Mouse (Mus musculus) adrenal gland, postnatal 14 days (tissue): ENCODE measurements around the gene Vmn1r19. TPM values are rescaled to one million over a fixed set of nuclear protein-coding genes. Genes with fewer than 3 reads are reported as not detected.
"Not testable (repeated sequence)": the region's sequence is repeated elsewhere in the genome, so short reads cannot be mapped to it uniquely, and the experiment has no call there.

ENCODE experiments used
- DNase-seq: peaks from one replicate; pipeline ENCODE4 v3.0.0; 2021; ENCODE audit warnings: mixed read lengths
- long read RNA-seq, 2 experiments: library from polyadenylated mRNA; stranded (forward); transcript quantifications; one replicate each; pipeline ENCODE4 v2.0.0; 2021
- total RNA-seq: library from RNA; stranded (reverse); gene quantifications from 2 replicates; pipeline ENCODE4 v1.2.3, GENCODE M21; 2021

Gene Vmn1r19
- total RNA-seq = not detected in 2 replicates
- long read RNA-seq, experiment 1 = 0 reads
- long read RNA-seq, experiment 2 = 0 reads

- DNase-seq = not testable (repeated sequence)
These were observed at the start of gene Vmn1r19 for GRCm38 (mm10) chr6:57403480-57403879. Gene Vmn1r19 (plus strand): TSS chr6:57403780.

DNA sequence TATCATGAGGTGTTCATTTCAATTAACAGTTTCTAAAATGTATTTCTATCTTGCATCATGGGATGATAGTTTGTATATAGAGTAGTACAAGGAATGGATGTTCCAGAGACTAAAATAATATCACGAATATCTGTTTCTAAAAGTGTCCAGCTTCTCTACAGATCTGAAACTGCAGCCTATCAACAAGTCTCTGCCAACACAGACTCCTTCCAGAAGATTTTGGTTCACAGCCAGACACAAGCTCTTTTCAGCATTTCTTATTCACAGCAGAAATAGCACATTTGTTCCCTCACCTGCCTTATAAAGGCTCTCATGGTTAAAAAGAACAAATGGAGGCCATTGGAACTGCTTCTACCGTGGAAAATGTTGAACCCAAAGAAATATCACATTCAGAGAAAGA, 46.7 kb upstream of the Vmn1r19 start:
- DNase-seq = no peak

- DNase-seq = no peak
These were observed 40.0 kb upstream of the Vmn1r19 start, which contains the start of gene Vmn1r17 for GRCm38 (mm10) chr6:57363627-57364026. Gene Vmn1r17 (minus strand): TSS chr6:57363727.

GRCm38 (mm10) chr6:57365866-57366265, 37.7 kb upstream of the Vmn1r19 start:
- DNase-seq = not testable (repeated sequence)

DNA sequence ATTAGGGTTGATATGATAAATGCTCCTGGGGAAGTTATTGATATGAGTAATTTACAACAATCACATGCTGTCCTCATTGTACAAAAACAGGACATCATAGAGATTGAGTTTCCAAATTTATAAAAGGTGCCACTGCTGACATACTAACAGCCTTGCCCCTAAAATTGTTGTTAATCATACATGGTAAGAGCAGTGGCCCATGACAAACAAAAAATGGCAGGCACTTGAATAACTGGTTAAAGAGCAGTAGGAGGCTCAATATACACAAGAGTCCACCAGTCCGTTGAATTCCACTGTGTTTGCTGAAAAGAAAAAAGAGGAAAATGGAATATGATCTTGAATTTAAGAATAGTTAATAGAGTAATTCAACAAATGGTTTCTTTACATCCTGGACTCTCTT, 36.1 kb upstream of the Vmn1r19 start:
- no peak for DNase-seq

- DNase-seq = no peak
These were observed 7.9 kb upstream of the Vmn1r19 start, which contains the start of gene Vmn1r18 for GRCm38 (mm10) chr6:57395683-57396082. Gene Vmn1r18 (minus strand): TSS chr6:57395783.

GRCm38 (mm10) chr6:57428630-57429029, 25.1 kb downstream of the Vmn1r19 start, which contains the start of gene Vmn1r20:
Gene Vmn1r20 (plus strand): TSS chr6:57428930.
- no peak for DNase-seq

DNA sequence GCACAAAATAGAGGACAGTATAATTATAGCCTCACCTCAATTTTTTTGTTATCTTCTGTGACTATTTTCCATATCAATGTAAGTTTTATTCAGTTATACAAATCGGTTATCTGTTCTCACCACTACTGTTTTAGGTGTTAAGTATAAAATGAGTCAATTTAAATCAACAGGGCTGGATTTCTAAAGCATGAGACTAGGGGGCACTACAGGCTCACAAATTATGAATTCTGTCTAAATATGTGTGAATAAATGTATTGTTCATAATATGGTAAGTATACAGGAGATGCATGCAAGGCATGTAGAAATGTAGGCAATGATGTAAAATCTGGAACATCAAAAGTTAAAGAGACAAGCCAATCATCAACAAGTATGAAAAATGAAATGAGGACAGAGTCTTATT, 27.6 kb downstream of the Vmn1r19 start:
- DNase-seq = no peak

Other genes with a start within 250 kb of the Vmn1r19 start
- not detected in 2 replicates for gene Vmn1r12, start 246.9 kb upstream of the Vmn1r19 start, total RNA-seq
- not detected in 2 replicates for gene Vmn1r13, start 200.5 kb upstream of the Vmn1r19 start, total RNA-seq
- not detected in 2 replicates for gene Vmn1r14, start 172.1 kb upstream of the Vmn1r19 start, total RNA-seq
- gene Vmn1r15, start 145.8 kb upstream of the Vmn1r19 start, total RNA-seq = not detected in 2 replicates
- gene Vmn1r16, start 74.3 kb upstream of the Vmn1r19 start, total RNA-seq = not detected in 2 replicates
- gene Vmn1r17, start 40.1 kb upstream of the Vmn1r19 start, total RNA-seq = not detected in 2 replicates
- gene Vmn1r18, start 8.0 kb upstream of the Vmn1r19 start, total RNA-seq = not detected in 2 replicates
- gene Vmn1r20, start 25.1 kb downstream of the Vmn1r19 start, total RNA-seq = not detected in 2 replicates
- 43.1 and 44.9 TPM in 2 replicates for gene Ppm1k, start 131.7 kb downstream of the Vmn1r19 start, total RNA-seq
- gene Herc6, start 177.2 kb downstream of the Vmn1r19 start, total RNA-seq = 13.2 and 14.7 TPM in 2 replicates